Mouse (Mus musculus): Measurements from ENCODE around the gene Clnk.

- TF ChIP-seq MAFK (IDR thresholded peaks at IDR 0.05; ENCODE audit: insufficient read depth, low read depth, low read length), result no peak
- no peak for TF ChIP-seq ZC3H11A (IDR thresholded peaks at IDR 0.05; ENCODE audit: borderline replicate concordance, low read depth, low read length)
- TF ChIP-seq ZNF384 (IDR thresholded peaks at IDR 0.05; ENCODE audit: low read depth, low read length), result no peak
- no peak for TF ChIP-seq HCFC1 (IDR thresholded peaks at IDR 0.05; ENCODE audit: borderline replicate concordance, insufficient read depth, low read length)
- no peak for TF ChIP-seq CHD2 (IDR thresholded peaks at IDR 0.05; ENCODE audit: low read depth, low read length)
These were observed 22.4 kb upstream of the Clnk start for GRCm38 (mm10) chr5:38899051-38899450.

All from ES-E14 (cell line).